Mouse (Mus musculus) MEL (cell line): ENCODE measurements around the gene Gm10577. TPM values are rescaled to one million over a fixed set of nuclear protein-coding genes. Genes with fewer than 3 reads are reported as not detected.

ENCODE experiments used
- DNase-seq: peaks from one replicate; pipeline ENCODE4 v3.0.0; 2011; ENCODE audit warnings: low read depth, low spot score
- H3K27ac ChIP-seq: 2 replicates; pipeline ENCODE4 v1.5.1; 2012; ENCODE audit warnings: low read depth, mild to moderate bottlenecking, control low read depth, low read length, moderate library complexity; ENCODE audit not compliant: control insufficient read depth
- H3K27me3 ChIP-seq, 2 experiments: fragments of 150-350 bp in 1 of 2; sonication (generic) in 1 of 2; 2 replicates each; pipeline ENCODE4 v1.6.1; 2012; ENCODE audit warnings: low read length in 2 of 2, mild to moderate bottlenecking in 2 of 2, improper control_type of control experiment in 1 of 2, moderate library complexity in 1 of 2; ENCODE audit not compliant: insufficient read depth in 2 of 2, control insufficient read depth in 1 of 2
- H3K36me3 ChIP-seq, 2 experiments: 2 replicates each; pipeline ENCODE4 v1.6.1; 2012 to 2014; ENCODE audit warnings: low read length in 2 of 2, improper control_type of control experiment in 1 of 2, inconsistent platforms in 1 of 2, mild to moderate bottlenecking in 1 of 2; ENCODE audit not compliant: insufficient read depth in 2 of 2, control insufficient read depth in 1 of 2
- H3K4me1 ChIP-seq, 2 experiments: fragments of 150-350 bp in 1 of 2; sonication (generic) in 1 of 2; 2 replicates each; pipeline ENCODE4 v1.6.1; 2012; ENCODE audit warnings: low read length in 2 of 2, improper control_type of control experiment in 1 of 2, mild to moderate bottlenecking in 1 of 2; ENCODE audit not compliant: insufficient read depth in 2 of 2, control insufficient read depth in 1 of 2
- H3K4me3 ChIP-seq, 2 experiments: fragments of 150-350 bp in 1 of 2; sonication (generic) in 1 of 2; 2 replicates each; pipeline ENCODE4 v1.5.1; 2012; ENCODE audit warnings: low read depth in 2 of 2, low read length in 2 of 2, mild to moderate bottlenecking in 2 of 2, moderate library complexity in 2 of 2, control low read depth in 1 of 2, improper control_type of control experiment in 1 of 2; ENCODE audit not compliant: control insufficient read depth in 1 of 2, insufficient read depth in 1 of 2
- H3K79me2 ChIP-seq: 2 replicates; pipeline ENCODE4 v1.6.1; 2012; ENCODE audit warnings: mild to moderate bottlenecking, low read length, moderate library complexity; ENCODE audit not compliant: control insufficient read depth, poor library complexity, insufficient read depth
- H3K9ac ChIP-seq: 2 replicates; pipeline ENCODE4 v1.6.1; 2012; ENCODE audit warnings: low read depth, mild to moderate bottlenecking, control low read depth, low read length, moderate library complexity; ENCODE audit not compliant: control insufficient read depth, poor library complexity, severe bottlenecking
- H3K9me3 ChIP-seq: fragments of 150-350 bp; sonication (generic); replicated peaks from 2 replicates; pipeline ENCODE4 v1.6.1; 2012; ENCODE audit warnings: mild to moderate bottlenecking, low read length, improper control_type of control experiment, moderate library complexity; ENCODE audit not compliant: insufficient read depth
- BHLHE40 ChIP-seq: IDR thresholded peaks from 2 replicates; pipeline ENCODE4 v1.6.1; 2012; ENCODE audit warnings: low read depth, mild to moderate bottlenecking, inconsistent platforms, low read length, improper control_type of control experiment, borderline replicate concordance
- CHD2 ChIP-seq: IDR thresholded peaks from 2 replicates; pipeline ENCODE4 v1.6.1; 2011; ENCODE audit warnings: low read length, improper control_type of control experiment
- CTCF ChIP-seq, 3 experiments: IDR thresholded peaks in 2 of 3; conservative IDR thresholded peaks in 1 of 3; 2 replicates each; pipeline ENCODE4 v1.5.1; 2011 to 2012; ENCODE audit warnings: low read length in 3 of 3, low read depth in 2 of 3, mild to moderate bottlenecking in 2 of 3, improper control_type of control experiment in 1 of 3, inconsistent platforms in 1 of 3, mixed read lengths in 1 of 3, moderate library complexity in 1 of 3; ENCODE audit not compliant: control insufficient read depth in 1 of 3, insufficient read depth in 1 of 3, poor library complexity in 1 of 3, severe bottlenecking in 1 of 3
- ELF1 ChIP-seq: IDR thresholded peaks from 2 replicates; pipeline ENCODE4 v1.6.1; 2014; ENCODE audit warnings: low read depth, mild to moderate bottlenecking, inconsistent platforms, low read length, improper control_type of control experiment, moderate library complexity
- EP300 ChIP-seq, 2 experiments: IDR thresholded peaks; 2 replicates each; pipeline ENCODE4 v1.6.1; 2011; ENCODE audit warnings: improper control_type of control experiment in 2 of 2, low read length in 2 of 2, low read depth in 1 of 2, mild to moderate bottlenecking in 1 of 2
- GATA1 ChIP-seq: IDR thresholded peaks from 2 replicates; pipeline ENCODE4 v1.6.1; 2011; ENCODE audit warnings: low read depth, low read length, improper control_type of control experiment
- HCFC1 ChIP-seq: IDR thresholded peaks from 2 replicates; pipeline ENCODE4 v1.6.1; 2012; ENCODE audit warnings: low read depth, mild to moderate bottlenecking, inconsistent platforms, low read length, improper control_type of control experiment, moderate library complexity
- JUND ChIP-seq: IDR thresholded peaks from 2 replicates; pipeline ENCODE4 v1.6.1; 2011; ENCODE audit warnings: low read depth, mild to moderate bottlenecking, improper control_type of control experiment, low read length
- KAT2A ChIP-seq: conservative IDR thresholded peaks from 2 replicates; pipeline ENCODE4 v1.6.1; 2012; ENCODE audit warnings: low read depth, low read length, improper control_type of control experiment, inconsistent platforms
- MAFK ChIP-seq: IDR thresholded peaks from 2 replicates; pipeline ENCODE4 v1.6.1; 2011; ENCODE audit warnings: low read depth, mild to moderate bottlenecking, low read length, improper control_type of control experiment, borderline replicate concordance
- MAX ChIP-seq: IDR thresholded peaks from 2 replicates; pipeline ENCODE4 v1.6.1; 2011; ENCODE audit warnings: low read length, improper control_type of control experiment
- MEF2A ChIP-seq: IDR thresholded peaks from 2 replicates; pipeline ENCODE4 v1.6.1; 2014; ENCODE audit warnings: low read depth, mild to moderate bottlenecking, inconsistent platforms, low read length, improper control_type of control experiment; ENCODE audit not compliant: poor library complexity, insufficient replicate concordance, severe bottlenecking; ENCODE audit errors: extremely low read depth
- MXI1 ChIP-seq: IDR thresholded peaks from 2 replicates; pipeline ENCODE4 v1.6.1; 2011; ENCODE audit warnings: mild to moderate bottlenecking, low read depth, low read length, improper control_type of control experiment
- MYB ChIP-seq: IDR thresholded peaks from 2 replicates; pipeline ENCODE4 v1.6.1; 2011; ENCODE audit warnings: mild to moderate bottlenecking, low read depth, low read length, improper control_type of control experiment
- NELFE ChIP-seq: IDR thresholded peaks from 2 replicates; pipeline ENCODE4 v1.6.1; 2011; ENCODE audit warnings: low read depth, low read length, improper control_type of control experiment
- NRF1 ChIP-seq: IDR thresholded peaks from 2 replicates; pipeline ENCODE4 v1.6.1; 2014; ENCODE audit warnings: low read depth, mild to moderate bottlenecking, inconsistent platforms, low read length, improper control_type of control experiment, moderate library complexity; ENCODE audit not compliant: poor library complexity, insufficient read depth, severe bottlenecking
- POLR2A ChIP-seq, 2 experiments: IDR thresholded peaks; 2 replicates each; pipeline ENCODE4 v1.6.1; 2011 to 2012; ENCODE audit warnings: low read length in 2 of 2, mild to moderate bottlenecking in 2 of 2, control low read depth in 1 of 2, improper control_type of control experiment in 1 of 2, low read depth in 1 of 2, moderate library complexity in 1 of 2; ENCODE audit not compliant: control insufficient read depth in 1 of 2, insufficient read depth in 1 of 2, poor library complexity in 1 of 2
- POLR2AphosphoS2 ChIP-seq: IDR thresholded peaks from 2 replicates; pipeline ENCODE4 v1.6.1; 2011; ENCODE audit warnings: low read length, improper control_type of control experiment
- POLR2AphosphoS5 ChIP-seq: IDR thresholded peaks from 2 replicates; pipeline ENCODE4 v1.6.1; 2012; ENCODE audit warnings: low read depth, borderline replicate concordance, mild to moderate bottlenecking, inconsistent platforms, low read length, moderate library complexity, mixed read lengths
- RCOR1 ChIP-seq: IDR thresholded peaks from 2 replicates; pipeline ENCODE4 v1.6.1; 2012; ENCODE audit warnings: low read depth, mild to moderate bottlenecking, inconsistent platforms, low read length, improper control_type of control experiment
- SMC3 ChIP-seq: IDR thresholded peaks from 2 replicates; pipeline ENCODE4 v1.6.1; 2011; ENCODE audit warnings: low read depth, low read length, improper control_type of control experiment
- TBP ChIP-seq: IDR thresholded peaks from 2 replicates; pipeline ENCODE4 v1.8.0; 2011; ENCODE audit warnings: low read depth, low read length, improper control_type of control experiment
- TCF12 ChIP-seq: IDR thresholded peaks from 2 replicates; pipeline ENCODE4 v1.6.1; 2014; ENCODE audit warnings: low read depth, mild to moderate bottlenecking, inconsistent platforms, low read length, improper control_type of control experiment, moderate library complexity
- UBTF ChIP-seq: IDR thresholded peaks from 2 replicates; pipeline ENCODE4 v1.6.1; 2012; ENCODE audit warnings: low read depth, mild to moderate bottlenecking, inconsistent platforms, low read length, improper control_type of control experiment, moderate library complexity, borderline replicate concordance; ENCODE audit not compliant: insufficient read depth
- ZC3H11A ChIP-seq: IDR thresholded peaks from 2 replicates; pipeline ENCODE4 v1.6.1; 2012; ENCODE audit warnings: low read depth, mild to moderate bottlenecking, inconsistent platforms, low read length, improper control_type of control experiment
- ZKSCAN1 ChIP-seq: IDR thresholded peaks from 2 replicates; pipeline ENCODE4 v1.6.1; 2012; ENCODE audit warnings: low read depth, mild to moderate bottlenecking, inconsistent platforms, low read length, improper control_type of control experiment, moderate library complexity
- ZMIZ1 ChIP-seq: IDR thresholded peaks from 2 replicates; pipeline ENCODE4 v1.6.1; 2012; ENCODE audit warnings: low read depth, mild to moderate bottlenecking, inconsistent platforms, low read length, improper control_type of control experiment, moderate library complexity
- ZNF384 ChIP-seq: IDR thresholded peaks from 2 replicates; pipeline ENCODE4 v1.6.1; 2012; ENCODE audit warnings: low read depth, mild to moderate bottlenecking, inconsistent platforms, low read length, improper control_type of control experiment
- polyA plus RNA-seq, 2 experiments: library from polyadenylated mRNA; stranded (reverse) in 1 of 2; unstranded in 1 of 2; fragments of >175 nt in 1 of 2; fragments of >200 nt in 1 of 2; gene quantifications; 2 replicates each; pipeline versions ENCODE4 v1.2.1 to v1.2.4; 2012; ENCODE audit warnings: low replicate concordance in 2 of 2, low read depth in 1 of 2; ENCODE audit not compliant: insufficient read length in 2 of 2, insufficient read depth in 1 of 2, missing spikeins in 1 of 2
- total RNA-seq: library from RNA; depleted of rRNA; stranded (reverse); fragments of 300-350 nt; gene quantifications from 2 replicates; pipeline ENCODE4 v1.2.3, GENCODE M21; 2012

Gm10577 gene
- total and polyA plus RNA-seq, 3 experiments: not detected

DNA sequence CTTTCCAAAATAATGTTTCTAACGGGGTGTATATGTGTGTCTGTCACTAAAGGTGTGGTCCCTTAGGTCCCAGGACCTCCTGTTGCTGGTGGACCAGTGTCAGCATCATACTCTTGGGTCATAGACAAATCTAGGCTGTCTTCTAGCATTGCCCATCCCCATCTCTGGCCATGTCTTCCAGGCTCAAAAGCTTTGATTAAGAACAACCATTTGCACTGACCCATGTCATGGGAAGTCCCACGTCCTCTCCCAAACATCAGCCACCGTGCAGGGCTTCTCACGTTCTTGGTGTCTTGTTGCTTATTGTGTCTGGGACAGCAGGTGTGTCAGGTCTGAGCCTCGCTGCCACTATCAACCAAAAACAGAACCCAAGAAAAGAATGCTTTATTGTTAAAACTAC, 24.9 kb downstream of the Gm10577 start:
- no peak overlapping the region for H3K9ac ChIP-seq
- H3K27ac ChIP-seq: no peak overlapping the region
- H3K9me3 ChIP-seq: no peaks in the 10 kb centered on the region
- no peak for DNase-seq
- H3K27me3 ChIP-seq: no peaks in the 10 kb centered on the region
- peaks cover 0 to 10% of the 10 kb centered on the region in 2 experiments; a peak in 2 of 4 replicates for H3K36me3 ChIP-seq
- H3K4me3 ChIP-seq: no peak overlapping the region
- no peak for TF ChIP-seq HCFC1
- TF ChIP-seq CTCF (IDR thresholded peaks at IDR 0.05 in 2 of 3, conservative IDR thresholded peaks at IDR 0.05 in 1 of 3; ENCODE audit: control insufficient read depth in 1 of 3, insufficient read depth in 1 of 3, low read depth in 2 of 3, low read length in 3 of 3, poor library complexity in 1 of 3, severe bottlenecking in 1 of 3): no peak
- no peak for TF ChIP-seq MEF2A
- TF ChIP-seq POLR2AphosphoS5: no peak
- no peak for TF ChIP-seq TCF12
- no peak for TF ChIP-seq NELFE
- no peak for TF ChIP-seq TBP
- TF ChIP-seq JUND: no peak
- TF ChIP-seq GATA1: no peak
- TF ChIP-seq MAFK: no peak
- no peak for TF ChIP-seq NRF1
- TF ChIP-seq BHLHE40: no peak
- no peak for TF ChIP-seq POLR2AphosphoS2
- TF ChIP-seq MXI1: no peak
- TF ChIP-seq SMC3: no peak
- H3K79me2 ChIP-seq: peaks cover 3% of the 10 kb centered on the region
- H3K4me1 ChIP-seq: peaks cover 9 to 16% of the 10 kb centered on the region in 2 experiments

GRCm38 (mm10) chr4:100994442-100995255, 25.8 kb downstream of the Gm10577 start:
- Histone ChIP-seq H3K9me3 (no peaks in the 10 kb centered on the region), H3K27me3 (no peaks in the 10 kb centered on the region), H3K9ac (peak overlapping the region; percentile 86), H3K79me2 (peaks cover 3% of the 10 kb centered on the region), H3K4me1 (peaks cover 9 to 16% of the 10 kb centered on the region in 2 experiments), H3K27ac (peak overlapping the region; percentile 89), H3K4me3 (peak overlapping the region; percentile 78 to 81), H3K36me3 (peaks cover 0 to 10% of the 10 kb centered on the region in 2 experiments; a peak in 2 of 4 replicates)
- DNase-seq: peak; percentile 82
- TF ChIP-seq JUND: no peak
- peak in 1 of 2 experiments; percentile 26; a peak in 1 of 4 replicates for TF ChIP-seq POLR2A (IDR thresholded peaks at IDR 0.05; ENCODE audit: control insufficient read depth in 1 of 2, insufficient read depth in 1 of 2, low read depth in 1 of 2, low read length in 2 of 2, poor library complexity in 1 of 2)
- no peak for TF ChIP-seq CTCF (IDR thresholded peaks at IDR 0.05 in 2 of 3, conservative IDR thresholded peaks at IDR 0.05 in 1 of 3; ENCODE audit: control insufficient read depth in 1 of 3, insufficient read depth in 1 of 3, low read depth in 2 of 3, low read length in 3 of 3, poor library complexity in 1 of 3, severe bottlenecking in 1 of 3)
- TF ChIP-seq EP300 (IDR thresholded peaks at IDR 0.05; ENCODE audit: low read depth in 1 of 2, low read length in 2 of 2): peak; percentile 85 to 94
- peak; percentile 92 for TF ChIP-seq TCF12
- no peak for TF ChIP-seq UBTF
- TF ChIP-seq RCOR1: no peak; the same call in 1 of the 2 replicates
- TF ChIP-seq ZNF384: no peak
- no peak for TF ChIP-seq SMC3
- TF ChIP-seq CHD2: peak; percentile 55
- TF ChIP-seq ZMIZ1: no peak
- TF ChIP-seq POLR2AphosphoS2: no peak
- TF ChIP-seq MAX: peak; percentile 55; the same call in 1 of the 2 replicates
- no peak for TF ChIP-seq ZKSCAN1
- no peak for TF ChIP-seq MEF2A
- peak; percentile 62; the same call in 1 of the 2 replicates for TF ChIP-seq HCFC1
- peak; percentile 84 for TF ChIP-seq MYB
- 0 out of 2 replicates have a peak, but pooled peaks have one; percentile 37 for TF ChIP-seq NRF1
- no peak for TF ChIP-seq ELF1
- TF ChIP-seq ZC3H11A: no peak
- no peak for TF ChIP-seq KAT2A
